Mouse (Mus musculus): Measurements from ENCODE around the gene Bloc1s1. TPM values are rescaled to one million over a fixed set of nuclear protein-coding genes. Genes with fewer than 3 reads are reported as not detected.
A peak's percentile ranks its signal among the peaks of the same experiment; 100 is the strongest.

The Bloc1s1 gene
- total RNA-seq (2021) = 100 to 1,000 TPM; 216 to 240 TPM
- long read RNA-seq, experiment 1, transcript Bloc1s1-201 (4 exons, 550 nt) = major isoform, 188 of 207 reads
- long read RNA-seq, experiment 1, partial matches to known transcripts = 11 of 207 reads
- long read RNA-seq, experiment 1, other reads (novel, unspliced or antisense) = 8 of 207 reads
- long read RNA-seq, experiment 2, transcript Bloc1s1-201 (4 exons, 550 nt) = major isoform, 131 of 139 reads
- long read RNA-seq, experiment 2, partial matches to known transcripts = 5 of 139 reads
- long read RNA-seq, experiment 2, other reads (novel, unspliced or antisense) = 3 of 139 reads

DNA sequence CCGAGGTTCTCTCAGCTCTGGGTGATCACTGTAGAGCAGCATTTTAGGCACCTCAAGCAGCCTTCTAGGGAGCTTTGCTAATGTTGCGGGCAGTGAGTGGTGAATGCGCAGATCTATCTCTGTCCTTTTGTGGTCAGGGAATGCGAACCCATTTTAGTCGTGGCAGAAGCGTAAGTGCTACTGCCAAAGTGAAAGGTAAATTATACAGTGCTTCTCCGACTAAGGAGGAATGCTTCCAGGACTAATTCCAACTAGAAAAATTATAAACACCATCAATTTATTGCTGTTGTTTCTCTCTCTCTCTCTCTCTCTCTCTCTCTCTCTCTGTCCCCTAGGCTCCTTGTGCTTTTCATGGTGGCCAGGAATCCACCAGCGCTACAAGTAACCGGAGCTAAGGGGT lies at the start of gene Bloc1s1:
Bloc1s1 (minus strand) TSS at position 101 of the 400 bp plus-strand sequence.
- DNase-seq = no peak

DNA sequence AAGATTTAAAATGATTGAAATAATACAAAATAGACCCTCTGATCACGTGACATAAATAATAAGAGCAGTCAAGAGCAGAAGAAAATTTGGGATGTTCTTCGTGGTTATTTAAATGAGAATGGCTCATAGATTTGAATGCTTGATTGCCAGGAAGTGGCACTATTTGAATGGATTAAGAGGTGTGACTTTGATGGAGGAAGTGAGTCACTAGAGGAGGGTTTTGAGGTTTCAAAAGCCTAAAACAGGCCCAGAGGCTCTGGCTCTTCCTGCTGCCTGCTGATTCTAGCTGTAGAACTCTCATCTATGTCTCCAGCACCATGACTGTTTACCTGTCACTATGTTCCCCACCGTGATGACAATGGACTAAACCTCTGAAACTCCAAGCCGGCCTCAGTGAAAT lies 49.0 kb upstream of the Bloc1s1 start:
- no peak for DNase-seq

GRCm38 (mm10) chr10:128970740-128971250 lies 47.0 kb upstream of the Bloc1s1 start:
- no peak for DNase-seq

DNA sequence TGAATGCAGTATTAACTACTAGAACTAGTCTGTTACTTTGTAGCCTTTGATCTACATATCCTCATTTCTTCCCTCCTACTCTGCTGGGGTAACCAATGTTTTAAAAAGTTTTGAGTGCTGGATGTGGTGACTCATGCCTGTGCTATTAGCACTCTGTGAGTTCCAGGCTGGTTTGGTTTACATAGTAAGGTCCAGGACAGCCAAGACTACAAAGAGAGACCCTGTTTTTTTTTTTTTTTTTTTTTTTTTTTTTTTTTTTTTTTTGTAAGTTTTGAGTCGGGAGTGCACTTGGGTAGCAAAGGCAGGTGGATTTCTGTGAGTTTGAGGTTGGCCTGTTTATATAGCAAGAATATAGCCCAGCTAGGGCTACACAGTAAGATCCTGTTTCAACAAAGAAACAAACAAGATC lies 44.5 kb upstream of the Bloc1s1 start:
- no peak for DNase-seq

GRCm38 (mm10) chr10:128965871-128966270 lies 42.0 kb upstream of the Bloc1s1 start:
- no peak for DNase-seq

- DNase-seq = no peak
Observed at GRCm38 (mm10) chr10:128964961-128965360, 41.1 kb upstream of the Bloc1s1 start.

DNA sequence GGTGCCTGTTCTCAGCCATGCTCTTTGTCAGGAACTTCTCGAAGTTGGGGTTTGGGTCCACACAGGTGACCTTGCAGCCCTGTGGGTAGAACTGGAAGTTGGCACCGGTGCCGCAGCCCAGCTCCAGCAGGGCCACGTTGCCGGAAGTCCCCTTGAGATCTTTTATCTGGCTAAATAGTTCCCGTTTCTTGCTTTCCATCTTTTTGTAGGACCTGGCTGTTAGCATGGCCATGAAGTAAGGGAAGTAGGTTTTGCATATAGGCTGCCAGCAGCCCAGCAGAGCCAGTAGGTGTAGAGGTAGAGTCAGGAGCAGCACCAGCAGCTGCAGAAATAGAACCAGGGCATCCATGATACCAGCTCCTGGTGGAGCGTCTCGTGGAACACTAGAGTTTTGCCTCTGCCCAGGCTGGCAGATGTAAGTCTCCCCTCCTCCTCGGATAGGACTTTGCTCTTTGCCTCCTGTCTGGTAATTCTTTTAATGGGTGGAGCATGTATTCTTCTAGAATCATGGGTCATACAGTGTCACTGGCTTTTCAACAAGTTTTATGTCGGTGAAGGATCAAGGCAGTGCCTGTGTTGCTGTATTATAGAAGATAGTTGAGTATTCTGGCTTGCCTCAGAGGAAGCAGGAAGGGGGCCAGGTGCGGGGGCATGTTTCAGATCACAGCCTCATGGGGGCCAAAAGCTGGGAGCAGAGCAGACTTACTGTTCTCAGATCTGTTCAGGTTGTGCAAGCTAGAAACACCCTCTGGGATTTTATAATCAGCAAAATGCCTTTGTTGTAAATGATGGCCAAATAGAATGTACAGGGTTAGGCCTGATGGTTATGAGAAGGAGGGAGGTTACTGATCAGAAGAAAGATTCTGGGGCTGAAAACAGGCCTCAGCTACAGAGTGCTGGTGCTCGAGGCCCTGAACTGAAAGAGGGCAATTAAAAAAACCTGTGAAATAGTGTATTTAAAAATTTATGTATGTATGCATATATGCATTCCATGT lies 37.1 kb upstream of the Bloc1s1 start, which contains the start of gene Mettl7b:
Mettl7b (minus strand) TSS at position 399 of the 995 bp plus-strand sequence.
- no peak for DNase-seq

DNA sequence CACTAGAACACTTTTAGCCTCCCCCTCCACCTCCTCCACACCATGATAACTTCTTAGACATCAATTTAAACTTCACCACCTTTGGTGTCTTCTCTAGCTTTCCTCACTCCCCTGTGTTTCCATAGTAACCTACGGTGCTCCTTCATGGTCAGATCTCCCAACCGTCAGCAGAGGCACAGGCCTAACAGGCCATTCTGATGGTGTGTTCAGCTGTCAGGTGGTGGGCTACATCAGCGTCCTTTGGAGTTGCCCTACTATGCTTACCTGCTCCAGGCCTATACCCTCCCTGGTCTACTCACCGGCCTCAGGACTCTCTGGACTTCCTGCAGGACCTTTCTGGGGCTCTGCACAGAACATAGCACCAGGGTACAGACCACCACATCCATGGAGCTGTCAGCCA lies 36.3 kb upstream of the Bloc1s1 start:
- no peak for DNase-seq

DNA sequence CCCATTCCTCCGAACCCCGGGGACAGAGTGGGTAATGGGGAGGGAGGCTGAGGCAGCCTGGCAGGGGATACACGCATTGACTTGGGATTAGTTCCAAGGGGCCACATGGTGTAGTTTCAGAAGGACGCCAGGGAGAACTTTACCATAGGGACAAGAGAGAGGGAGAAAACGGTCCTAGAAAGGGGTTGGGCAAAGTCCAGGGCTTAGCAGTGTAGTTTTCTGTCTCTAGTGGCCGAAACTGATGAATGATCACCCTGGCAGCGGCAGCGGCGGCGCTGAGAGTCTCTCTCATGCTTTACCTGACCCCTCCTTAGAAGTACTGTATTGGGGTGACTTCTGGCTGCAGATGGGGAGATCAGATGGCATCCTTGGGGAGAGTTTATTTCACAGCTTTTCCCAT lies 34.5 kb upstream of the Bloc1s1 start:
- DNase-seq = no peak

DNA sequence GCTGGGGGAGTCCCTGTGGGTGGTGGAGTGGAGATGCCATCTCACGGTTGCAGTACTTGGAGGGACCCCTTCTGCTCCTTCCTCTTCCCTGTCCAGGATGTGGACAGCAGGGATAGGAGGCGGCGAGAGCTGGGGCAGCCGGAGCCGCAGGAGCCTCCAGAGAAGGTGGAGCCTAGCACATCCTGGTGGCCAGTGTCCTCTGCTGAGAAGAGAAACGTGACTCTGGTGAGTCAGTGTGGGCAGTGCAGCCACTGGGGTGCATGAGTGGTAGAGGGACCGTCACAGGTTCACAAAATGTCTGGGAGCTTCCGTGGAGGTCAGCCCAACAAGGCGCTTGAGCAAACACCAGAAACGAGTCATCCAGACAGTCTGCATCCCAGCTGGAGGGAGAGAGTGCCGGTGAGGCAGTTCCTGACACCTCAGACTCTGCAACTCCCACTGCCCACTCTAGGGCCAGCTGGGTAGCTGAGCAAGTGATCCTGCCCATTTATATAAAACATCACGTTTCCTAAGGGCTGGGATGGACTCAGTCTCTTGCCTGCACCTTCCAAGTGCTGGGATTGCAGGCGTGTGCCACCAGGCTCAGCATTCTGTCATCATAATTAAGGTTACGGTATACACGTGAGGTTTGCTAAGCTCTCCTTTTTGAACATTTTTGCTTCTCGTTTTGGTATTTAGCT lies 26.5 kb upstream of the Bloc1s1 start:
- no peak for DNase-seq

- DNase-seq = no peak
Observed at GRCm38 (mm10) chr10:128947496-128947895, 23.7 kb upstream of the Bloc1s1 start.

DNA sequence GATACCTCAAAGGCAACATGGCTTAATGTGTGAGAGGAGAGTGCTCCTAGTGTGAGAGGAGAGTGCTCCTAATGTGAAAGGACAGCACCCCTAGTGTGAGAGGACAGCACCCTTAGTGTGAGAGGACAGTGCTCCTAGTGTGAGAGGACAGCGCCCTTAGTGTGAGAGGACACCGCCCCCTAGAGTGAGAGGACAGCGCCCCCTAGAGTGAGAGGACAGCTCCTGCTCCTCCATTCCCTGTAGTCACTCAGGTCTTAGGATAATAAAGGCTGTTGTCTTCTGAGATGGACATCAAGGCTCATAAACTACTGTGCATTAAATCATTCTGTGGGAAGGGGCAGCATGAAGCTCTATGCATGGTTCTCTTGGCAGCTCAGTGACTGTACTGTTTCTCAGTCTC lies 21.8 kb upstream of the Bloc1s1 start:
- DNase-seq = peak; percentile 73

- DNase-seq = no peak
Observed at GRCm38 (mm10) chr10:128940475-128941061, 16.7 kb upstream of the Bloc1s1 start.

DNA sequence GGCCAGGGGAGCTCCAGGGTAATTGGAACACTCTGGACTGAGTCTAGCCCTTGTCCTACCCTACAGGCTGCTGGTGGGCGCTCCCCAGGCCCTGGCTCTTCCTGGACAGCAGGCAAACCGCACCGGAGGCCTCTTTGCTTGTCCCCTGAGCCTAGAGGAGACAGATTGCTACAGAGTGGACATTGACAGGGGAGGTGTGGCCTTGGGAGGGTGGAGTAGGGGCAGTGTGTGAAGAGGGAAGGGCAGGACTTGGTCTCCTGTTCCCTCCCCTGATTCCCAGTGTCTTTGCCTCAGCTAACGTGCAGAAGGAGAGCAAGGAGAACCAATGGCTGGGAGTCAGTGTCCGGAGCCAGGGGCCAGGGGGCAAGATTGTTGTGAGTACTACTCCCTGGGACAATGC lies 15.1 kb upstream of the Bloc1s1 start:
- DNase-seq = peak; percentile 59

DNA sequence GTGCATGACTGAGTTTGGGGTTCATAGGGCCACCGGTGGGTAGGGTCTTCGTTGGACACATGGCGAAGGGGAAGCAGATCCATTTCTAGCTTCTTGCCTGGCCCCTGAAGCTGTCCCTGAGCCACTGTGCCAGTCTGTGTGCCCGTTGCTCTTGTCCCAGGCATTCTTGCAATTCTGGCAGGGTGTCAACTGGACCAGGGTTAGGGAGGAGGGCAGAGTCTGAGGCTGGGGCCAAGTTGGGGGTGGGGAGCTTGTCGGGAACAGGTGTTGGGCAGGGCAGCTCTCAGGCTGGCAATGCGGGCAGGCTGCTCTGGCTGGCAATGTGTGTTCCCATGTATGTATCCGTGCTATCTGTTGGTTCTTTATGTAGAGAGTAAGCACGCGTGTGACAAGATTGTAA lies 14.6 kb upstream of the Bloc1s1 start:
- peak; percentile 86 for DNase-seq

DNA sequence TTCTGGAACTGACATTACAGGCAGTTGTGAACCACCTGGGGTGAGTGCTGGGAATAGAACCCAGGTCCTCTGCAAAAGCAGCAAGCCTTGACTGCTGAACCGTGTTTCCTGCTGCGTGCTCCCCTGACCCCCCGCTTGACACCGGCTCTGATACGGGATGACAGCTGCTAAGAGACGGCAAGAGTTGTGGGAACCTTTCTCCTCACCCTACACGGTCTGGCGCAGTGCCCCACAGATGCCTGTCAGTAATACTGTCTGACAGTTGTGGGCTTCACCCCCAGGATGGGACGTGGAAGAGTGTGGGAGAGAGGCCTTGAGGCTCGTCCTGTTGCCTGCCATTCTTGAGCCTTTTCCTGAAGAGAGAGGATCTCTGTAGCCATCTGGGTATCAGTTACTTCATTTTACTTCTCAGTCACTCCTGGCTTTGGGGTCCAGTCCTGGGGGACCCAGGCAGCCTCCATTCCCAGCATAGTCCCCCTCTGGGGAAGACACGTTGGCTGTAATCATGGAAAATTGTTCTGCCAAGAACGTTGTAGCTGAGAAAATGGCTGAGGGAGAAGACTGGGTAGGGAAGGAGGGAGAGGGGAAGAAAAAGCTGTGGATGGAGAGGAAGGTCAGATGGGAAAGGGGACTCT lies 14.0 kb upstream of the Bloc1s1 start:
- peak; percentile 44 for DNase-seq

GRCm38 (mm10) chr10:128935826-128936440 lies 12.1 kb upstream of the Bloc1s1 start:
- DNase-seq = no peak

DNA sequence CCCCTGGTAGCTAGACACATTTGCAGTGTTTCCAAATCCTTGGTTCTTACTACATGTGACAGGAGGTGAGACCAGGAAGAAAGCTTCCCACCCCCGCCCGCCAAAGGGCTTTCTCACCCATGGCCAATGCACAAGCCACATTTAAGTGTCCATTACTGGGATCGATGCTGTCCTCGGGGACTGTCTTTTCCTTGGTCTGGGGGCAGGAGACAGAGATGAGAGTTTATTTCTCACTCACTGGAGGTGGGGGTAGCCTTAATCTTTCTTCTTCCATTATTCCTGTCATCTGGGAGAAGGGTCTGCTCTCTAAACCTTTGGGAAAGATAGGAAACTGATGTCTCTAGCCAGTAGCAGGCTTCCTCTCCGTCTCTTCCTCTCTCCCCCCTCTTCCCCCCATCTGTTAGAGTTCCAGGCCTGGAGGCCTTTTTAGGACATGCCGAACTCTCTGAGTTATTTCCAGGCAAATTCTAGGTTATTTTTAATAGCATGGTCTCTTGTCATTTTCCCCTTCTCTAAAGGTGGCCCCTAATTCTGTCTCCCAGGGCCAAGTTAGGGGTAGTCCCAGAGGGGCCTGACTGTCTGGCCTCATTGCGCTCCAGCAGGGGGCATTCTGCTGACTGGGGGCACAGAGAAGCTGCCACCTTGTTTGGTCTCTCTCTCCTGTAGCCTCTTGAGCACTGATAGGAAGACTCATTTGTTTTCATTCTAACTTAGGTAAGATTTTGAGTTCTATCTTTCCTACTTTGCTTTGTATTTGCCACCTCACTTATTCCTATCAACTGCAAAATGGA lies 11.4 kb upstream of the Bloc1s1 start:
- no peak for DNase-seq

DNA sequence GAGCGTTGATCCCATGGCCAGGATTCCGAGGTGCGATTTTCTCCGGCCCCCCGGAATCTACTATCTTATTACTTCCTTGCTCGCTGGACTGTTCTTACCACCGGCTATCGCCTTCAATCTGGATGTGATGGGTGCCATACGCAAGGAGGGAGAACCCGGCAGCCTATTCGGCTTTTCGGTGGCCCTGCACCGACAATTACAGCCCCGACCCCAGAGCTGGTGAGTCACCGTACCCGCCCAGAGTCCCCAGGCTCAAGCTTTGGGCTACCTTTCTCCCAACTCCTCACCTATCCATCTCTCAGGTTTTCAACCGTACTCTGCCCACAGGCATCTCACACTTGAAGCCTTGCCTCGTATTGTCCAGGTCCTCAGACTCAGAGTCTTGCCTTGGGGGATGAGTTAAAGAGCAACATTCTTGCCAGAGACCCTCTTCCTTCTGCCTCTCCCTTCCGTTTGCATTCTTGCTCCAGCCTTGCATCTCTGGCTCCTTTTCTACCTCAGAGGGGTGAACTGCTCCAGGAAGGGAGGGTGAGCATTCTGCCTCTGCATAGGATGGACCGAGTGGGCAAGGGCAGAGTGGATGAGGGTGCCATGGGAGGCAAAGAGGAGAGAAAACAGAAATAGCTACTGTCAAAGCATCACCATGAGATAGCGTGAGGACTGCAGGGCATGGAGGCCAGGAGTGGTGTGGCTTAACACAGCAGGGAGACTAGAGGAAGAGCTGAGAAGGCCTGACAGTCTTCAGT lies 10.3 kb upstream of the Bloc1s1 start:
- no peak for DNase-seq

Measured in adrenal gland, postnatal 10 days (tissue).